Mouse (Mus musculus) myocyte (in vitro differentiated cells): ENCODE measurements around the gene Rab3d.

Source experiments
- MYOG ChIP-seq, 3 experiments: IDR thresholded peaks; one replicate each; pipeline ENCODE4 v1.6.1; 2011; ENCODE audit warnings: control low read depth in 2 of 3, low read depth in 2 of 3, mild to moderate bottlenecking in 2 of 3; ENCODE audit not compliant: insufficient read length in 2 of 3, control insufficient read depth in 1 of 3, insufficient read depth in 1 of 3
- POLR2A ChIP-seq: IDR thresholded peaks from one replicate; pipeline ENCODE4 v1.6.1; 2011; ENCODE audit warnings: low read depth, mild to moderate bottlenecking, control low read depth, moderate library complexity; ENCODE audit not compliant: insufficient read length
- POLR2AphosphoS2 ChIP-seq: IDR thresholded peaks from one replicate; pipeline ENCODE4 v1.6.1; 2011; ENCODE audit warnings: low read depth, control low read depth; ENCODE audit not compliant: insufficient read length
- SRF ChIP-seq: IDR thresholded peaks from one replicate; pipeline ENCODE4 v1.6.1; 2011; ENCODE audit warnings: low read depth; ENCODE audit not compliant: control insufficient read depth, insufficient read length
- TCF12 ChIP-seq: IDR thresholded peaks from one replicate; pipeline ENCODE4 v1.6.1; 2011; ENCODE audit warnings: mild to moderate bottlenecking, control low read depth; ENCODE audit not compliant: poor library complexity, insufficient read depth, severe bottlenecking

DNA sequence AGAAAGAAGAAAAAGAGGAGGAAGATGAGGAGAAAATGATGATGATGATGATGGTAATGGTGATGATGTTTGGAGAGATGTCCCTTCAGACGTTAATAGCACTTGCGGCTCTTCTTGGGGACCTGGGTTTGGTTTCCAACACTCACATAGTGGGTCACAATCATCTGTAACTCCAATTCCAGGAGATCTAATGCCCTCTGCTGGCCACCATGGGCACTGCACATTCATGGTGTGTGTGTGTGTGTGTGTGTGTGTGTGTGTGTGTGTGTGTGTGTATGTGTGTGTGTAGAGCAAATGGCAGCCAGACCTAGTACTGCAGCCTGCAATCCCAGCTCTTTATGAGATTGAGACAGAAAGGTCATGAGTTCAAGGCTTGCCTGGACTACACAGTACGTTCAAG, 34.0 kb upstream of the Rab3d start:
- TF ChIP-seq POLR2A (no peak), POLR2AphosphoS2 (no peak), MYOG (IDR thresholded peaks at IDR 0.05; ENCODE audit: control insufficient read depth in 1 of 3, insufficient read depth in 1 of 3, insufficient read length in 2 of 3, low read depth in 2 of 3) (no peak), SRF (no peak), TCF12 (no peak)
